Mouse (Mus musculus): ENCODE measurements around the gene Praf2. TPM values are rescaled to one million over a fixed set of nuclear protein-coding genes. Genes with fewer than 3 reads are reported as not detected.
"Not testable (repeated sequence)": the region's sequence is repeated elsewhere in the genome, so short reads cannot be mapped to it uniquely, and the experiment has no call there.

The Praf2 gene
- polyA plus RNA-seq (2011; ENCODE audit: insufficient read length, low read depth, missing spikeins), result 112 and 126 TPM in 2 replicates

DNA sequence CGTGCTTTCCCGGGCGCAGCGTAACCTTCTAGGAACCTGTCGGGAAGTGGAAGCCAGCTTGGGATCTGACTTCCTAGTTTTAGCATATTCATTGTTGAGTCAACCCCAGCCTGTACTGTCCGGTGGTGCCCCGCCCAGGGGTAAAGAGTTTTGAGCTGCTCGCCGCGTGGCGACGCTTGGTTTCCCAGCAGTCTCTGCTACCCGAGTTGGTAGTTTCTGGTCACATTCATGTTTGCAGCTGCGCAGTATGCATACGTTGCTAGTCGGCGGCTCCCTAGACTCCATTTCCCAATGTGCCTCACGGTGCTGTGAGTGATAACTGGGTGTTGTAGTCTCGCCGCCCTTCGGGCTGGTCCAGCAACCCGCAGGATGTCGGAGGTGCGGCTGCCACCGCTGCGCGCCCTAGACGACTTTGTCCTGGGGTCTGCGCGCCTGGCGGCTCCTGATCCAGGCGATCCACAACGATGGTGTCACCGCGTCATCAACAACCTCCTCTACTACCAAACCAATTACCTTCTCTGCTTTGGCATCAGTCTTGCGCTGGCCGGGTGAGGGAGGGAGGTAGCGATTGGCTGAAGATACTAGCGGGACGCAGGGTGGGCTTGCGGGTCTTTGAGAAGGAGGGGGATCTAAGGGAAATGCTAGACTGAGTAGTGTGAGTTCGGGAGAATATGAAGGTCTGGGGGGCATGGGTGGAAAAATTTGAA is at the start of gene Praf2:
TSS of gene Praf2 (plus strand) at position 225 of the 707 bp plus-strand sequence.
- Histone ChIP-seq H3K4me3 (ENCODE audit: insufficient read depth, low read length) (peak within 1 kb of the TSS; percentile 64), H3K4me1 (ENCODE audit: control insufficient read depth, insufficient read depth, low read length) (peaks cover 3% of the 10 kb centered on the region; the same call in 1 of the 2 replicates), H3K27ac (ENCODE audit: insufficient read depth, low read length) (peak within 1 kb of the TSS; percentile 70)
- TF ChIP-seq CTCF (IDR thresholded peaks at IDR 0.05; ENCODE audit: borderline replicate concordance, insufficient read depth, low read length), result no peak
- peak; percentile 71 for TF ChIP-seq POLR2A (IDR thresholded peaks at IDR 0.05; ENCODE audit: low read depth, low read length)

DNA sequence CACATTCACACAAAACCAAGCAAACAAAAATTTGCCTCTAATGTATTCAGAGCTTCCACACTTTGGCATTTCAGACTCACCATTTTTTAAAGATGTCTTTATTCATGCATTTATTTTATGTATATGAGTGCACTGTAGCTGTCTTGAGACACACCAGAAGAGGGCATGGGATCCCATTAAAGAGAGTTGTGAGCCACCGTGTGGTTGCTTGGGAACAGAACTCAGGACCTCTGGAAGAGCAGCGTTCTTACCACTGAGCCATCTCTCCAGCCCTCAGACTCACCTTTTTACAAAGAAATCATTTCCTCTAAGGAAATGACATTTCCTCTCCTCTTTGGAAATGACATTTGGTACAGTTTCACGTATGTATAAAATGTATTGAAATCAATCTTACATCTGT is 49.3 kb upstream of the Praf2 start:
- TF ChIP-seq POLR2A (IDR thresholded peaks at IDR 0.05; ENCODE audit: low read depth, low read length) (no peak), CTCF (IDR thresholded peaks at IDR 0.05; ENCODE audit: borderline replicate concordance, insufficient read depth, low read length) (no peak)
- Histone ChIP-seq H3K4me3 (ENCODE audit: insufficient read depth, low read length) (no peak overlapping the region), H3K27ac (ENCODE audit: insufficient read depth, low read length) (no peak overlapping the region)

DNA sequence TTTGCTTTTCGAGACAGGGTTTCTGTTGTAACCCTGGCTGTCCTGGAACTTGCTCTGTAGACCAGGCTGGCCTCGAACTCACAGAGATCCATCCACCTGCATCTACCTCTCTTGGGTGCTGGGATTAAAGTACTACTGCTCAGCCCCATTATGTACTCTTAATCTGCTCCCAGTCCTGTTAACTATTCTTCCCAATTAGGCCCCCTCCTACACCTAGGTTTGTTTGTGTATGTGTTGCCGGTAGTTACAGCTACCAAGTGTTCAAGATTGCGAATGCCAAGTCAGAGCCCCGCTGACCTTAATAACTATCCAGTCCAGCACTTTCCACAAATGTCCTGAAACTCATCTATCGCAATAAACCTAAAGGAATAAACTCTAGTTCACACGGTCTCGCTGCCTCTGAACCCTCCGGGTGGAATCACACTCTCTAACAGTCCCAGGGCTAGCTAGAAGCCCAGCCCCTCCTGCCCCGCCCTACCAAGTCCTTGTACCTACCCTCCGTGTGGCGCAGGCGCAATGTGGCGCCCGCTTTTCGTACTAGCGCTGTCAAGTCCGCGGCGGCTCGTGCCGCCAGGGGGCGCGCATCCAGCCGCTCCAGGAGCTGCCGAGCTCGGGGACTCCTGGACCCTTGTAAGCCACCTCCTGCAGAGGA is 48.7 kb upstream of the Praf2 start:
- TF ChIP-seq CTCF (IDR thresholded peaks at IDR 0.05; ENCODE audit: borderline replicate concordance, insufficient read depth, low read length) (peak; percentile 31; the same call in 1 of the 2 replicates), POLR2A (IDR thresholded peaks at IDR 0.05; ENCODE audit: low read depth, low read length) (peak; percentile 64; the same call in 1 of the 2 replicates)
- Histone ChIP-seq H3K4me3 (ENCODE audit: insufficient read depth, low read length) (peak overlapping the region; percentile 13; the same call in 1 of the 2 replicates), H3K4me1 (ENCODE audit: control insufficient read depth, insufficient read depth, low read length) (no peaks in the 10 kb centered on the region), H3K27ac (ENCODE audit: insufficient read depth, low read length) (no peak overlapping the region)

More for the DNA sequence above, 49.3 kb upstream of the Praf2 start:
- H3K4me1 ChIP-seq (ENCODE audit: control insufficient read depth, insufficient read depth, low read length), result no peaks in the 10 kb centered on the region

DNA sequence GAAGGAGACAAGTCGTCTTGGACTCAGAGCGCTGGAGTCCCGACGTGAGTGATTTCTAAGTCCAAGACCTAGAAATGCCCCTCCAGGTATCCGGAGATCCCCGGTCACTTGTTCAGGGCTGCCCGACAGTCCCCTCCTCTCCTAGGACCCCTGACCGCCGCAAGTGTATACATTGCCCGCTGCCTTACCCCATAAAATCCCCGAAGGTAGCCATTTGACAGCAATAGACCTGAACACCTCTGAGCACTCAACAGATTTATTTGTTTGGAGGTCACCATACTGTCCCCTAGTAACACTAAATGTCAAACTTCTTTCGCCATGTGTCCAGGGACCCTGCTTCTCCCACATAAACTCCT is 48.2 kb upstream of the Praf2 start:
- H3K27ac ChIP-seq (ENCODE audit: insufficient read depth, low read length), result no peak overlapping the region
- no peak overlapping the region for H3K4me3 ChIP-seq (ENCODE audit: insufficient read depth, low read length)
- TF ChIP-seq CTCF (IDR thresholded peaks at IDR 0.05; ENCODE audit: borderline replicate concordance, insufficient read depth, low read length) (no peak), POLR2A (IDR thresholded peaks at IDR 0.05; ENCODE audit: low read depth, low read length) (no peak)
- no peaks in the 10 kb centered on the region for H3K4me1 ChIP-seq (ENCODE audit: control insufficient read depth, insufficient read depth, low read length)

DNA sequence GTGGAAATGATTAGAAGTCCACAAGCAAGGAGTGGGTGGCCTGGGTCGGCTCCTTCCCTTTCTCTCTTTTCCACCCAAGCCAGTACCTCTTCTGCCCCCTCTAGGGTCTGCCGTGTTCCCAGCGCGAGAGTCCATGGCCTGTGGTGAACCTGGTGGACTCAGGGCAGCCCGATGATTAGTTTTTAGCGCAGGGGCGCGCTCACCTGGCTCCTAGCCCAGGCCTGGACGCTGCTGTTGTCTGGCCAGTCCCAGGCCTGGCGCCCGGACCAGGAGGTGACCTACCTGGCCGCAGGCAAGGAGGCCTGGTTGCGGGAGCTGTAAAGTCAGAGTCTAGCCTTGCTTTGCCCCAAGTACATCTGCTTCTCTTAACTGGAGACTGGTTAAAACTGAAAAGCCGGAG is 47.4 kb upstream of the Praf2 start, which contains the start of gene Magix:
TSS of gene Magix (minus strand) at position 388 of the 400 bp plus-strand sequence.
- Histone ChIP-seq H3K4me1 (ENCODE audit: control insufficient read depth, insufficient read depth, low read length) (no peaks in the 10 kb centered on the region), H3K4me3 (ENCODE audit: insufficient read depth, low read length) (no peak within 1 kb of the TSS), H3K27ac (ENCODE audit: insufficient read depth, low read length) (no peak within 1 kb of the TSS)
- TF ChIP-seq POLR2A (IDR thresholded peaks at IDR 0.05; ENCODE audit: low read depth, low read length) (no peak), CTCF (IDR thresholded peaks at IDR 0.05; ENCODE audit: borderline replicate concordance, insufficient read depth, low read length) (no peak)

DNA sequence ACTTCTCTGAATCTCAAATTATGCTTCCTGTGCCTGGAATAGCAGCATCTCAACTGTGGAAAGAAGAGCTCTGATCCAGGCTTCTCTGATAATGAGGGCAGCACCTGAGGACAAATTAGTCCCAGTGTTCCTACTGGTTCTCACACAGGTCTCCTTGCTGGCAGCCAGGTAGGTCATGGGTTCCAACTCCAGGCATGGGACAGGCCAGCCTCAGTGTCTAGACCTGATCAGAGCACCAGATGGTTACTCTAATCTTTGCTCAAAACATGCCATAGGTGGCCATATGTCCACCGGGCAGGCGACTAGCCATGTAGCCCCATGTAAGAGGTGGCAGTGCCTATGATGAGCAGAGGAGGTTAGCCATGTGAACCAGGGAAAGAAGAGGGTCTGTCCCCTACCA is 39.9 kb upstream of the Praf2 start:
- no peak for TF ChIP-seq POLR2A (IDR thresholded peaks at IDR 0.05; ENCODE audit: low read depth, low read length)
- TF ChIP-seq CTCF (IDR thresholded peaks at IDR 0.05; ENCODE audit: borderline replicate concordance, insufficient read depth, low read length), result no peak
- Histone ChIP-seq H3K4me1 (ENCODE audit: control insufficient read depth, insufficient read depth, low read length) (no peaks in the 10 kb centered on the region), H3K27ac (ENCODE audit: insufficient read depth, low read length) (no peak overlapping the region)

DNA sequence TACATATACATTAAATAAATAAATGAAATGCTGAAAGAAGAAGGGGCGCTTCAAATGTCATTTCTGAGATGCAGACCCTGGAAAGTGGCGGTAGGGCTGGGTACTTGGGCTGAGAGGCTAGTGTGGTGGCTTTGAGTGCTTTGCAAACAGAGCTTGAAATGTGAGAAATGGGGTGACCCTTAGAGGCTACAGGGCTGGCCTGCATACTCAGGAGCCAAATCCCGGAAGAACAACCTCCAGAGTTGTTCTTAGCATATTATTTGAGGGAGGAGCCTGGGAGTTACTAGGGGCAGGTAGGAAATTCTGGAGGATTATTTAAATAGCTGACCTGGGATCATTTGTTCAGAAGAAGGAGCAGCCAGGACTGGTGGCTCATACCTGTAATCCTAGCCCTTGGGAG is 37.8 kb upstream of the Praf2 start:
- Histone ChIP-seq H3K4me3 (ENCODE audit: insufficient read depth, low read length) (no peak overlapping the region), H3K27ac (ENCODE audit: insufficient read depth, low read length) (no peak overlapping the region), H3K4me1 (ENCODE audit: control insufficient read depth, insufficient read depth, low read length) (no peaks in the 10 kb centered on the region)
- TF ChIP-seq CTCF (IDR thresholded peaks at IDR 0.05; ENCODE audit: borderline replicate concordance, insufficient read depth, low read length) (no peak), POLR2A (IDR thresholded peaks at IDR 0.05; ENCODE audit: low read depth, low read length) (no peak)

More for the DNA sequence above, 39.9 kb upstream of the Praf2 start:
- no peak overlapping the region for H3K4me3 ChIP-seq (ENCODE audit: insufficient read depth, low read length)

DNA sequence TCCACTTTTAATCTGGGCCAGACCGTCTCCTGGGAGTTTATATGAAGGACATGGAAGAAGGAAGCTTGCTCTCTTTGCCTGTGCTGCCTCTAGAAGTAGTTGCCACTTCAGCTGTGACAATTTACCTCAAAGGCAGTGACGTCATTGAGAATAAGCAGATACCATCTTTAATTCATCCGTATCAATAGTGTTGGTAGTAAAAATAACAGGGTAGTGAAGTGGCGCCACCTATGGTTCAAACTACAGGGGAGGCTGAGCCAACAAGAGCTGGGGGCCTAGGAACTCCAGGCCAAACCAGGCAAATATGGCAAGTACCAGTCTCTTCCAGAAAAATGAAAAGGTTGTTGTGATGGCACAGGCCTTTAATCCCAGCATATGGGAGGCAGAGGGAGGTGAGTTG is 35.4 kb upstream of the Praf2 start:
- no peak for TF ChIP-seq POLR2A (IDR thresholded peaks at IDR 0.05; ENCODE audit: low read depth, low read length)
- no peak for TF ChIP-seq CTCF (IDR thresholded peaks at IDR 0.05; ENCODE audit: borderline replicate concordance, insufficient read depth, low read length)
- Histone ChIP-seq H3K27ac (ENCODE audit: insufficient read depth, low read length) (no peak overlapping the region), H3K4me3 (ENCODE audit: insufficient read depth, low read length) (no peak overlapping the region), H3K4me1 (ENCODE audit: control insufficient read depth, insufficient read depth, low read length) (no peaks in the 10 kb centered on the region)

DNA sequence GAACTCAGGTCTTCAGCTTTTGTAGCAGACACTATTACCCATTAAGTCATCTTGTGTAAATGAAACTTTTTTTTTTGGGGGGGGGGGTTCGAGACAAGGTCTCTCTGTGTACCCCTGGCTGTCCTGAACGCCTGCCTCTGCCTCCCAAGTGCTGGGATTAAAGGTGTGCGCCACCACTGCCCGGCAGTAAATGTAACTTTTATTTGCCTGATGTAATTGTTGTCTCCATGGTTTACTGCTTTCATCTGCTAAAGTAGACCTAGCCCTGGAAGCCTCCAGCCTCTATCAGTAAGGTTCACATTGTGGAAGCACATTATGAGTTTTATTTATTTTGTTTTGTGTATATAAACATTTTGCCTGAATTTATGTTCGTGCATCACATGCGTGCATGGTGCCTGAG is 31.7 kb upstream of the Praf2 start:
- no peaks in the 10 kb centered on the region; the same call in 1 of the 2 replicates for H3K4me1 ChIP-seq (ENCODE audit: control insufficient read depth, insufficient read depth, low read length)
- H3K4me3 ChIP-seq (ENCODE audit: insufficient read depth, low read length), result no peak overlapping the region
- no peak for TF ChIP-seq POLR2A (IDR thresholded peaks at IDR 0.05; ENCODE audit: low read depth, low read length)
- TF ChIP-seq CTCF (IDR thresholded peaks at IDR 0.05; ENCODE audit: borderline replicate concordance, insufficient read depth, low read length), result no peak
- H3K27ac ChIP-seq (ENCODE audit: insufficient read depth, low read length), result no peak overlapping the region

DNA sequence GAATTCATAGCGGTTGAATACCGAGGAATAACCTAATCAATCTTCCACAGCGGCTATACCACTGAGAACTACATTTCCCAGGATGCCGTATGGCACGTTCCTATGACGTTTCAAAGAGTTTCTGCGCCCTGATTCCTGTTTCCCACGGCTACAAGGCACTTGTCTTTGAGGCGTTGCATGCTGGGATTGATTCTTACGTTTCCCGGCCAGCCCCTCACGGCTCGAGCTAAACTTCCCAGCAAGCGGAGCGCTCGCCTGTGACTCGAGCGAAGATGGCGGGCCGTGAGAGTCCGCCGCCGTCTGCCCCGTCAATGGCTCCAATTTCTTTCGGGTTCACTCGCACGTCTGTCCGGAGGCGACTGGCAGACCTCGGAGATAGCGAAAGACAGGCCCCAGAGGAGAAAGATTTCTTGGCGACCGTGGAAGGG is 31.3 kb upstream of the Praf2 start, which contains the start of gene Gpkow:
TSS of gene Gpkow (plus strand) at position 178 of the 428 bp plus-strand sequence.
- peak within 1 kb of the TSS; percentile 77 for H3K4me3 ChIP-seq (ENCODE audit: insufficient read depth, low read length)
- no peaks in the 10 kb centered on the region; the same call in 1 of the 2 replicates for H3K4me1 ChIP-seq (ENCODE audit: control insufficient read depth, insufficient read depth, low read length)
- H3K27ac ChIP-seq (ENCODE audit: insufficient read depth, low read length), result no peak within 1 kb of the TSS
- TF ChIP-seq CTCF (IDR thresholded peaks at IDR 0.05; ENCODE audit: borderline replicate concordance, insufficient read depth, low read length) (no peak), POLR2A (IDR thresholded peaks at IDR 0.05; ENCODE audit: low read depth, low read length) (peak; percentile 63)

DNA sequence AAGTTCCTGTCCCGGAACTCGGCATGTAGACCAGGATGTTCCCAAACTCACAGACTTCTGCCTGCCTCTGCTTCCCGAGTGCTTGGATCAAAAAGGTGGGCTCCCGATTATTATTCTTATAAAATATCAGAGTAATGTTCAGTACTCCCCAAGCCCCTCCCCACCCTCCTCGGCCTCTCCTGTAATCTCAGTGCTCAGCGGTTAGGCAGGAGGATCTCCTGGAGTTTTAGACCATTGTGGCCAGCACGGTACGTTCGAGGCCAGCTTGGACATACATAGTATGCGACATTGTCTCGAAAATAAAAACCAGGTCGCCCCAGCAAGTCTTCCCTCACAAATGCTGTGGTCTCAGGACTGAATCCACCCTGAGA is 14.5 kb upstream of the Praf2 start:
- H3K4me3 ChIP-seq (ENCODE audit: insufficient read depth, low read length), result peak overlapping the region; percentile 56
- H3K27ac ChIP-seq (ENCODE audit: insufficient read depth, low read length), result not testable (repeated sequence)

More for the DNA sequence above, 14.5 kb upstream of the Praf2 start:
- H3K4me1 ChIP-seq (ENCODE audit: control insufficient read depth, insufficient read depth, low read length), result not testable (repeated sequence)

Measured in embryonic fibroblast, embryonic 13.5 days (primary cell).